Comparison of ENCODE assay signal across 11 mouse cellular contexts in the genomic region with DNA sequence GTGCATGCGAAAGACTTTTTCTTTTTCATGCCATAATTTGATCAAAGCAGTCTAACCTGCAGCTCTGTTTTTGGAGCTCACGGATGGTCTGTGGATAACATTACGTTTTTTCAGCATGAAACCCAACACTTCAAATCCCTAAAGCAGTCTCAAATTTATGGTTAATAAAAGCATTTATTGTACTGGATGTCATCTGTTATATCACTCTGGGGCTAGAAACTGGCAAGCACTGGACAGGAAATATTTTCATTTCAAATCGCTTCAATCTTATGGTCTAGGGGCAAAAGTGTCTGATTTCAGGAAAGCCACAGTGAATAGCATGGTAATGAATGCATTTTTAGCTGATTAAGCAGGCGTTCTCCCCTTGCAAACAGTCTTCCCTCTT. TPM values are rescaled to one million over a fixed set of nuclear protein-coding genes. Genes with fewer than 3 reads are reported as not detected.
DNase-seq lines count a peak whose midpoint lies in the region; ATAC-seq lines count a peak whose summit lies in the region.
"Had no signal": no experiment of that assay in that cellular context is flagged by ENCODE, and none has a peak within 500 bp of the region (broad histone marks: within the 10 kb centered on the region; RNA-seq: fewer than 3 reads in every experiment).

No protein-coding gene starts in this region.

- peak; percentile 35; the same call in 1 of the 2 replicates for ATAC-seq in embryonic facial prominence, embryonic 11.5 days (replicated peaks; ENCODE audit: insufficient number of reproducible peaks, low FRiP score, low TSS enrichment, low read depth)
- ATAC-seq in hindbrain, embryonic 11.5 days (ENCODE audit: low FRiP score) = no peak
- no peak for ATAC-seq in intestine, embryonic 16.5 days

- H3K9me3 ChIP-seq in embryonic facial prominence, embryonic 11.5 days (replicated peaks; ENCODE audit: control insufficient read depth, low read length) = no peaks in the 10 kb centered on the region
- H3K9me3 ChIP-seq in hindbrain, embryonic 11.5 days (ENCODE audit: control insufficient read depth, low read length) = no peaks in the 10 kb centered on the region
- H3K9me3 ChIP-seq in midbrain, embryonic 10.5 days (replicated peaks) = no peaks in the 10 kb centered on the region
- no peaks in the 10 kb centered on the region for H3K9me3 ChIP-seq in intestine, embryonic 16.5 days (ENCODE audit: control insufficient read depth, low read length)
- H3K9me3 ChIP-seq: lung, embryonic 15.5 days had no signal

- WGBS in embryonic facial prominence, embryonic 11.5 days = 10% methylated on average over 5 of the region's 5 CpGs
- 31% methylated on average over 5 of the region's 5 CpGs for WGBS in hindbrain, embryonic 11.5 days
- 41% methylated on average over 5 of the region's 5 CpGs for WGBS in midbrain, embryonic 10.5 days
- 65% methylated on average over 5 of the region's 5 CpGs for WGBS in intestine, embryonic 16.5 days

- peak; percentile 21 for DNase-seq in 3T3-L1 (ENCODE audit: low read depth, low spot score)
- peak; percentile 66 for DNase-seq in embryonic facial prominence, embryonic 11.5 days (ENCODE audit: low spot score)
- DNase-seq in hindbrain, embryonic 11.5 days (ENCODE audit: low spot score) = no peak
- no peak for DNase-seq in midbrain, embryonic 10.5 days (ENCODE audit: low spot score)
- DNase-seq in adrenal gland, adult (ENCODE audit: inconsistent age in 2 of 2, low spot score in 1 of 2) = no peak
- DNase-seq in retina, postnatal 1 day = no peak
- DNase-seq in right cerebral cortex, adult 18-20 months = no peak

- H3K27ac ChIP-seq in embryonic facial prominence, embryonic 11.5 days (replicated peaks; ENCODE audit: low read depth, low read length) = peak overlapping the region; percentile 92
- H3K27ac ChIP-seq in hindbrain, embryonic 11.5 days (ENCODE audit: low read depth, low read length) = peak overlapping the region; percentile 85
- peak overlapping the region; percentile 88 for H3K27ac ChIP-seq in midbrain, embryonic 10.5 days (replicated peaks)
- no peak overlapping the region for H3K27ac ChIP-seq in intestine, embryonic 16.5 days (ENCODE audit: low read length)
- H3K27ac ChIP-seq: layer of hippocampus, adult 2 months; lung, embryonic 15.5 days had no signal

- no peaks in the 10 kb centered on the region for H3K27me3 ChIP-seq in embryonic facial prominence, embryonic 11.5 days (ENCODE audit: control insufficient read depth, insufficient read depth, low read length)
- H3K27me3 ChIP-seq in hindbrain, embryonic 11.5 days (ENCODE audit: control insufficient read depth, insufficient read depth, low read length) = no peaks in the 10 kb centered on the region
- peaks cover 41% of the 10 kb centered on the region for H3K27me3 ChIP-seq in midbrain, embryonic 10.5 days (ENCODE audit: low read depth, poor library complexity, severe bottlenecking)
- no peaks in the 10 kb centered on the region for H3K27me3 ChIP-seq in intestine, embryonic 16.5 days (replicated peaks; ENCODE audit: control insufficient read depth, insufficient read depth, low read length)
- H3K27me3 ChIP-seq: lung, embryonic 15.5 days had no signal

- peak overlapping the region; percentile 21; the same call in 1 of the 2 replicates for H3K4me2 ChIP-seq in embryonic facial prominence, embryonic 11.5 days (ENCODE audit: low read depth, low read length)
- no peak overlapping the region for H3K4me2 ChIP-seq in hindbrain, embryonic 11.5 days (replicated peaks; ENCODE audit: low read depth, low read length)
- no peak overlapping the region for H3K4me2 ChIP-seq in intestine, embryonic 16.5 days (ENCODE audit: low read depth, low read length)
- H3K4me2 ChIP-seq: lung, embryonic 15.5 days had no signal

- H3K4me3 ChIP-seq in embryonic facial prominence, embryonic 11.5 days (ENCODE audit: low read depth, low read length) = no peak overlapping the region
- H3K4me3 ChIP-seq in hindbrain, embryonic 11.5 days (ENCODE audit: low read depth, low read length) = no peak overlapping the region
- H3K4me3 ChIP-seq in midbrain, embryonic 10.5 days = peak overlapping the region; percentile 40
- H3K4me3 ChIP-seq in intestine, embryonic 16.5 days (ENCODE audit: low read length) = no peak overlapping the region
- H3K4me3 ChIP-seq: layer of hippocampus, adult 2 months; lung, embryonic 15.5 days had no signal

- no peaks in the 10 kb centered on the region for H3K36me3 ChIP-seq in embryonic facial prominence, embryonic 11.5 days (replicated peaks; ENCODE audit: control insufficient read depth, insufficient read depth, low read depth, low read length)
- no peaks in the 10 kb centered on the region for H3K36me3 ChIP-seq in hindbrain, embryonic 11.5 days (ENCODE audit: control insufficient read depth, insufficient read depth, low read length)
- peaks cover 3% of the 10 kb centered on the region; the same call in 1 of the 2 replicates for H3K36me3 ChIP-seq in midbrain, embryonic 10.5 days
- H3K36me3 ChIP-seq in intestine, embryonic 16.5 days (ENCODE audit: control insufficient read depth, insufficient read depth, low read length) = no peaks in the 10 kb centered on the region
- H3K36me3 ChIP-seq: lung, embryonic 15.5 days had no signal

- H3K9ac ChIP-seq in embryonic facial prominence, embryonic 11.5 days (replicated peaks; ENCODE audit: low read length) = no peak overlapping the region; the same call in 1 of the 2 replicates
- no peak overlapping the region; the same call in 1 of the 2 replicates for H3K9ac ChIP-seq in hindbrain, embryonic 11.5 days (ENCODE audit: low read depth, low read length)
- H3K9ac ChIP-seq in intestine, embryonic 16.5 days (ENCODE audit: low read depth, low read length) = no peak overlapping the region
- H3K9ac ChIP-seq: lung, embryonic 15.5 days had no signal

- peaks cover 16% of the 10 kb centered on the region for H3K4me1 ChIP-seq in embryonic facial prominence, embryonic 11.5 days (ENCODE audit: control insufficient read depth, insufficient read depth, low read length)
- H3K4me1 ChIP-seq in hindbrain, embryonic 11.5 days (replicated peaks; ENCODE audit: control insufficient read depth, insufficient read depth, low read length) = peaks cover 16% of the 10 kb centered on the region
- peaks cover 77% of the 10 kb centered on the region for H3K4me1 ChIP-seq in midbrain, embryonic 10.5 days
- 0 out of 2 replicates have a peak, but pooled peaks cover 5% of the 10 kb centered on the region for H3K4me1 ChIP-seq in intestine, embryonic 16.5 days (ENCODE audit: control insufficient read depth, insufficient read depth, low read length)

RNA-seq across cellular contexts. Expression of gene Il17rd, which starts 12.8 kb away (rescaled TPM):
- polyA plus RNA-seq in embryonic facial prominence, embryonic 11.5 days (2014; fragmentation: Nextera tagmentation; extraction: Ambion mirVana) = 6.7 and 6.9 TPM in 2 replicates
- 5.3 and 5.7 TPM in 2 replicates for polyA plus RNA-seq in hindbrain, embryonic 11.5 days (2014; fragmentation: Nextera tagmentation; extraction: Ambion mirVana)
- 6.4 and 7.6 TPM in 2 replicates for polyA plus RNA-seq in midbrain, embryonic 10.5 days (2016; fragmentation: Nextera tagmentation; extraction: Ambion mirVana)
- polyA plus RNA-seq in intestine, embryonic 16.5 days (2015; fragmentation: Nextera tagmentation; extraction: Ambion mirVana) = 1.4 and 1.5 TPM in 2 replicates

RNA-seq across cellular contexts. Expression of gene Hesx1, which starts 57.3 kb away (rescaled TPM):
- 1.4 and 3.4 TPM in 2 replicates for polyA plus RNA-seq in embryonic facial prominence, embryonic 11.5 days (2014; fragmentation: Nextera tagmentation; extraction: Ambion mirVana)
- 0.23 TPM in 1 of 2 replicates, not detected in the other for polyA plus RNA-seq in hindbrain, embryonic 11.5 days (2014; fragmentation: Nextera tagmentation; extraction: Ambion mirVana)
- polyA plus RNA-seq in midbrain, embryonic 10.5 days (2016; fragmentation: Nextera tagmentation; extraction: Ambion mirVana) = 0.39 and 1.1 TPM in 2 replicates
- polyA plus RNA-seq in intestine, embryonic 16.5 days (2015; fragmentation: Nextera tagmentation; extraction: Ambion mirVana) = 0.23 and 0.42 TPM in 2 replicates
- polyA plus RNA-seq: cortical plate, adult 2 months; lung, embryonic 15.5 days had no signal

Comparison
In these comparisons a context has a peak if more than half of its experiments do, and no peak if none do; other contexts are left out.
1. DNase-seq: peak in 3T3-L1 (single experiment) and embryonic facial prominence, embryonic 11.5 days (single experiment); none in hindbrain, embryonic 11.5 days (single experiment), midbrain, embryonic 10.5 days (single experiment), adrenal gland, adult (0 of 2), retina, postnatal 1 day (single experiment) and right cerebral cortex, adult 18-20 months (single experiment).